Mouse (Mus musculus): ENCODE data around the gene Plk3. TPM values are rescaled to one million over a fixed set of nuclear protein-coding genes. Genes with fewer than 3 reads are reported as not detected.

The Plk3 gene
- total RNA-seq, 1 experiment, result 28.3 TPM

DNA sequence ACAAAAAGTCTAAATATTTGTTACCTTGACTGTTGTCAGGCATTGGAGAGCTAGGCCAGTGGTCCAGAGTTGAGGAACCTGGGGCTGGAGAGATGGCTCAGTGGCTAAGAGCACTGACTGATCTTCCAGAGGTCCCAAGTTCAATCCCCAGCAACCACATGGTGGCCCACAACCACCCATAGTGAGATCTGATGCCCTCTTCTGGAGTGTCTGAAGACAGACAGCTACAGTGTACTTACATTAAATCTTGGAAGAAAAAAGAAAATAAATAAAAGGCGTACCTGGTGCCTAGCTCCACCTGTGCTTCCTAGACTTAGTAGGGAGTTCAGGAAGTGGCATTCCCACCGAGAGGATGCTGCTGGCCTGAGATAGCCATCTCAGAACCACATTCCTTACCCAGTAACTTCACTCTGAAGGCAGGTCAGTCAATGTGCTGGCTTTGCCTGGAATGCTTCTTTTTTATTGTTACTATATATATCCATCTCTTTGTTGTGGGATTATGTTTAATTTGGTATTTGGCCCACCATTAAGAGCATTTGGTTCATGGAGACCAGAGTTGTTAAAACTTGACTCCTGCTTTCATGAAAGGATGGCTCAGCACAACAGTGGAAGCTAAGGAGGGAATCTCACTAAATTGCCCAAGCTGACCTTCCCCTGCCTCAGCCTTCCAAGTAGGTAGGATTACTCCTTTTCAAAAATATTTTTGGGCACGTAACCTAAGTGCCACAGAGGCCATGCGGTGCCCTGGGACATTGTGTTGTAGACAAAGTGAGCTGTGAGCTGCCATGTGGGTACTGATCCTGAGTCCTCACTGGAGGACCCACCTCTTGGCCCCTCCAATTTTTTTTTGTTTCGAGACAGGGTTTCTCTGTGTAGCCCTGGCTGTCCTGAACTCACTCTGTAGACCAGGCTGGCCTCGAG is 15.8 kb upstream of the Plk3 start:
- TF ChIP-seq CHD2 (IDR thresholded peaks at IDR 0.05; ENCODE audit: low read depth, low read length) (0 out of 2 replicates have a peak, but pooled peaks have one; percentile 42), MAFK (IDR thresholded peaks at IDR 0.05; ENCODE audit: insufficient read depth, low read depth, low read length) (no peak), HCFC1 (IDR thresholded peaks at IDR 0.05; ENCODE audit: borderline replicate concordance, insufficient read depth, low read length) (no peak), ZNF384 (IDR thresholded peaks at IDR 0.05; ENCODE audit: low read depth, low read length) (no peak)
- peaks cover 0 to 7% of the 10 kb centered on the region in 2 experiments; a peak in 1 of 4 replicates for H3K4me1 ChIP-seq (ENCODE audit: control insufficient read depth in 2 of 2, insufficient read depth in 2 of 2, low read length in 2 of 2, poor library complexity in 1 of 2)
- peak overlapping the region; percentile 80 for H3K27ac ChIP-seq (ENCODE audit: insufficient read depth, low read depth, low read length, poor library complexity, severe bottlenecking)
- peak overlapping the region in 1 of 2 experiments; percentile 45; a peak in 1 of 4 replicates for H3K4me3 ChIP-seq (ENCODE audit: insufficient read depth in 1 of 2, low read depth in 1 of 2, low read length in 2 of 2, poor library complexity in 1 of 2, severe bottlenecking in 1 of 2)
- peaks cover 45% of the 10 kb centered on the region for H3K36me3 ChIP-seq (ENCODE audit: control insufficient read depth, insufficient read depth, low read length, poor library complexity, severe bottlenecking)
- in situ Hi-C loops (cut with MboI; ENCODE audit: low sequenced_read_pairs in 2 of 2, unreplicated experiment in 2 of 2), result loop anchor here in 1 of 2 experiments (25.0 kb wide), 1 partner anchor 337 kb away; the partner anchor contains the start of genes Hpdl, Mutyh and Toe1
- H3K9ac ChIP-seq (ENCODE audit: insufficient read depth, low read depth, low read length, poor library complexity, severe bottlenecking), result peak overlapping the region; percentile 72; the same call in 1 of the 2 replicates
- no peak for DNase-seq (ENCODE audit: low read depth, low spot score)
- H3K9me3 ChIP-seq (ENCODE audit: control insufficient read depth, insufficient read depth, low read depth, low read length), result no peaks in the 10 kb centered on the region

DNA sequence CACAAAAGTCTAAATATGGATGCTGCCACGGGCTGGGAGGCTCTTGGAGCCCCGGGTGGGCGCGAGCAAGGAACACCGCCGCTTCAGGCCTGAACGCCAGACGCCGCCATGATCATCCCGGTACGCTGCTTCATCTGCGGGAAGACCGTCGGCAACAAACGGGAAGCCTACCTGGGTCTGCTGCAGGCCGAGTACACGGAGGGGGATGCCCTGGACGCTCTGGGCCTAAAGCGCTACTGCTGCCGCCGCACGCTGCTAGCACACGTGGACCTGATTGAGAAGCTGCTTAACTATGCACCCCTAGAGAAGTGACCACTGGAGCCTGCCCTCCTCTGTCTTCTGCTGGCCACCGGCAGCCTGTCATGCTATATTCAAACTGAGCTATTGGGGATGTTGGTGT is 15.1 kb upstream of the Plk3 start:
- Histone ChIP-seq H3K9me3 (ENCODE audit: control insufficient read depth, insufficient read depth, low read depth, low read length) (no peaks in the 10 kb centered on the region), H3K4me3 (ENCODE audit: insufficient read depth in 1 of 2, low read depth in 1 of 2, low read length in 2 of 2, poor library complexity in 1 of 2, severe bottlenecking in 1 of 2) (peak overlapping the region in 1 of 2 experiments; percentile 45; a peak in 2 of 4 replicates), H3K4me1 (ENCODE audit: control insufficient read depth in 2 of 2, insufficient read depth in 2 of 2, low read length in 2 of 2, poor library complexity in 1 of 2) (peaks cover 0 to 7% of the 10 kb centered on the region in 2 experiments; a peak in 1 of 4 replicates), H3K27ac (ENCODE audit: insufficient read depth, low read depth, low read length, poor library complexity, severe bottlenecking) (peak overlapping the region; percentile 20; the same call in 1 of the 2 replicates), H3K36me3 (ENCODE audit: control insufficient read depth, insufficient read depth, low read length, poor library complexity, severe bottlenecking) (peaks cover 38% of the 10 kb centered on the region), H3K9ac (ENCODE audit: insufficient read depth, low read depth, low read length, poor library complexity, severe bottlenecking) (peak overlapping the region; percentile 72)
- no peak for TF ChIP-seq ZC3H11A (IDR thresholded peaks at IDR 0.05; ENCODE audit: borderline replicate concordance, low read depth, low read length)
- TF ChIP-seq MAFK (IDR thresholded peaks at IDR 0.05; ENCODE audit: insufficient read depth, low read depth, low read length), result no peak
- TF ChIP-seq CHD2 (IDR thresholded peaks at IDR 0.05; ENCODE audit: low read depth, low read length), result no peak
- no peak for TF ChIP-seq ZNF384 (IDR thresholded peaks at IDR 0.05; ENCODE audit: low read depth, low read length)
- no peak for TF ChIP-seq HCFC1 (IDR thresholded peaks at IDR 0.05; ENCODE audit: borderline replicate concordance, insufficient read depth, low read length)
- in situ Hi-C loops (cut with MboI; ENCODE audit: low sequenced_read_pairs in 2 of 2, unreplicated experiment in 2 of 2), result loop anchor here in 1 of 2 experiments (25.0 kb wide), 1 partner anchor 337 kb away; the partner anchor contains the start of genes Hpdl, Mutyh and Toe1
- no peak for DNase-seq (ENCODE audit: low read depth, low spot score)

- Histone ChIP-seq H3K4me1 (ENCODE audit: control insufficient read depth in 2 of 2, insufficient read depth in 2 of 2, low read length in 2 of 2, poor library complexity in 1 of 2) (peaks cover 0 to 7% of the 10 kb centered on the region in 2 experiments; a peak in 1 of 4 replicates), H3K27ac (ENCODE audit: insufficient read depth, low read depth, low read length, poor library complexity, severe bottlenecking) (0 out of 2 replicates have a peak overlapping the region, but pooled peaks have one; percentile 2), H3K36me3 (ENCODE audit: control insufficient read depth, insufficient read depth, low read length, poor library complexity, severe bottlenecking) (peaks cover 31% of the 10 kb centered on the region), H3K4me3 (ENCODE audit: insufficient read depth in 1 of 2, low read depth in 1 of 2, low read length in 2 of 2, poor library complexity in 1 of 2, severe bottlenecking in 1 of 2) (peak overlapping the region in 1 of 2 experiments; percentile 45; a peak in 2 of 4 replicates), H3K9ac (ENCODE audit: insufficient read depth, low read depth, low read length, poor library complexity, severe bottlenecking) (peak overlapping the region; percentile 72), H3K9me3 (ENCODE audit: control insufficient read depth, insufficient read depth, low read depth, low read length) (no peaks in the 10 kb centered on the region)
- no peak for TF ChIP-seq CHD2 (IDR thresholded peaks at IDR 0.05; ENCODE audit: low read depth, low read length)
- no peak for TF ChIP-seq MAFK (IDR thresholded peaks at IDR 0.05; ENCODE audit: insufficient read depth, low read depth, low read length)
- no peak for TF ChIP-seq ZC3H11A (IDR thresholded peaks at IDR 0.05; ENCODE audit: borderline replicate concordance, low read depth, low read length)
- no peak for TF ChIP-seq ZNF384 (IDR thresholded peaks at IDR 0.05; ENCODE audit: low read depth, low read length)
- TF ChIP-seq HCFC1 (IDR thresholded peaks at IDR 0.05; ENCODE audit: borderline replicate concordance, insufficient read depth, low read length), result no peak
- in situ Hi-C loops (cut with MboI; ENCODE audit: low sequenced_read_pairs in 2 of 2, unreplicated experiment in 2 of 2), result loop anchor here in 1 of 2 experiments (25.0 kb wide), 1 partner anchor 336 kb away; the partner anchor contains the start of genes Hpdl, Mutyh and Toe1
- no peak for DNase-seq (ENCODE audit: low read depth, low spot score)
Observed at GRCm38 (mm10) chr4:117148047-117148713, 14.4 kb upstream of the Plk3 start.

GRCm38 (mm10) chr4:117146176-117146575 is 12.4 kb upstream of the Plk3 start:
- Histone ChIP-seq H3K9me3 (ENCODE audit: control insufficient read depth, insufficient read depth, low read depth, low read length) (no peaks in the 10 kb centered on the region), H3K27ac (ENCODE audit: insufficient read depth, low read depth, low read length, poor library complexity, severe bottlenecking) (no peak overlapping the region), H3K4me3 (ENCODE audit: insufficient read depth in 1 of 2, low read depth in 1 of 2, low read length in 2 of 2, poor library complexity in 1 of 2, severe bottlenecking in 1 of 2) (peak overlapping the region in 1 of 2 experiments; percentile 6; a peak in 1 of 4 replicates), H3K4me1 (ENCODE audit: control insufficient read depth in 2 of 2, insufficient read depth in 2 of 2, low read length in 2 of 2, poor library complexity in 1 of 2) (peaks cover 0 to 14% of the 10 kb centered on the region in 2 experiments; a peak in 1 of 4 replicates), H3K9ac (ENCODE audit: insufficient read depth, low read depth, low read length, poor library complexity, severe bottlenecking) (peak overlapping the region; percentile 19), H3K36me3 (ENCODE audit: control insufficient read depth, insufficient read depth, low read length, poor library complexity, severe bottlenecking) (peaks cover 13% of the 10 kb centered on the region)
- DNase-seq (ENCODE audit: low read depth, low spot score), result peak; percentile 99
- in situ Hi-C loops (cut with MboI; ENCODE audit: low sequenced_read_pairs in 2 of 2, unreplicated experiment in 2 of 2), result loop anchor here in 1 of 2 experiments (25.0 kb wide), 1 partner anchor 334 kb away; the partner anchor contains the start of genes Hpdl, Mutyh and Toe1
- TF ChIP-seq ZNF384 (IDR thresholded peaks at IDR 0.05; ENCODE audit: low read depth, low read length), result peak; percentile 36; the same call in 1 of the 2 replicates
- peak; percentile 45; the same call in 1 of the 2 replicates for TF ChIP-seq HCFC1 (IDR thresholded peaks at IDR 0.05; ENCODE audit: borderline replicate concordance, insufficient read depth, low read length)
- no peak for TF ChIP-seq ZC3H11A (IDR thresholded peaks at IDR 0.05; ENCODE audit: borderline replicate concordance, low read depth, low read length)
- no peak for TF ChIP-seq CHD2 (IDR thresholded peaks at IDR 0.05; ENCODE audit: low read depth, low read length)
- 0 out of 2 replicates have a peak, but pooled peaks have one; percentile 14 for TF ChIP-seq MAFK (IDR thresholded peaks at IDR 0.05; ENCODE audit: insufficient read depth, low read depth, low read length)
